Mouse (Mus musculus) heart, adult 2 months (tissue): ENCODE measurements around the gene Nfam1.

Experiments
- CTCF ChIP-seq: fragments of 200-600 bp; IDR thresholded peaks from 2 replicates; pipeline ENCODE4 v1.8.1; 2022; ENCODE audit warnings: antibody characterized with exemption, mild to moderate bottlenecking, moderate library complexity
- EP300 ChIP-seq: fragments of 200-500 bp; IDR thresholded peaks from 2 replicates; pipeline ENCODE4 v1.6.1; 2011; ENCODE audit warnings: low read depth, low read length, control low read depth; ENCODE audit not compliant: insufficient read depth
- POLR2A ChIP-seq: fragments of 200-500 bp; IDR thresholded peaks from 2 replicates; pipeline ENCODE4 v1.6.1; 2011; ENCODE audit warnings: mild to moderate bottlenecking, low read depth, low read length, control low read depth; ENCODE audit not compliant: insufficient read depth

GRCm38 (mm10) chr15:82956721-82957120, 76.4 kb downstream of the Nfam1 start:
- TF ChIP-seq POLR2A (no peak), CTCF (no peak), EP300 (no peak)
